Mouse (Mus musculus): Measurements from ENCODE around the gene Usp49.
"Not testable (repeated sequence)": the region's sequence is repeated elsewhere in the genome, so short reads cannot be mapped to it uniquely, and the experiment has no call there.

Gene Usp49

DNA sequence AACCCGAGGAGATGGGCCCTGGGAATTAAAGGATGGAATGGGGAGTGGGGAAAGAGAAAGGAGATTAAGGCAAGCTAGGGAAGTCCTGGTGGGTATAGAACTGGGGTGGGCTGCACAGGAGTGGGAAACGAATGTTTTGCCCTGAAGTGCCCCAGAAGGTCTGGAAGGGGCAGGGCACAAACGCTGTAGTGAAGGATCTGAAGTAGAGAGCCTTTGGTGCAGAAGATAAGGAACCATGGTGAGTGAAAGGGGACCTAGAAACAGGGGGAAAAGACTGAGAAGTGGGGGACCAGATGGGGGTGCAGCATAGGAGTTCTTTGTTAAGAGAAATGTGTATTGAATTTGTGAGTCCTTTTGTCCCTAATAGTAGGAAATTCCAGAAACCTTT, at the start of gene Usp49:
Usp49 (plus strand) TSS at position 13 of the 388 bp plus-strand sequence.
- DNase-seq (ENCODE audit: low read depth, low spot score): no peak

- DNase-seq (ENCODE audit: low read depth, low spot score): no peak
These were observed 49.5 kb upstream of the Usp49 start for GRCm38 (mm10) chr17:47580962-47581361.

DNA sequence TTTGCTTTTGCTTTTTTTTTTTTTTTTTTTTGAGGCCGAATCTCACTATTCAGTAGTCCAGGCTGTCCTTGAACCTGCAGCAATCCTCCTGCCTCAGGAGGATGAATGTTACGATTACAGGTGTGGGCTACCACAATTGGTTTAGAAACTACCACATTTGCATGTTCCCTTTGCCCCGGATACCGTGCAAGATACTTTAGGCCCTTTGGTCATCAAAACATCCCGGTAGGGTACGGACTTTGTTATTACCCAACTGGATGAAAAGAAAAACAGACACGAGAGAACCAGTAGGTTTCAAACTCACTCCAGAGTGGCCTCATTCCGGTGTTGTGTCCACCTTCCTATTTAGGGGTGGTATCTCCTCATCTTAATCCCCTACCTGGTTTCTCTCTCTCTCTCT, 42.0 kb upstream of the Usp49 start:
- DNase-seq (ENCODE audit: low read depth, low spot score): no peak

DNA sequence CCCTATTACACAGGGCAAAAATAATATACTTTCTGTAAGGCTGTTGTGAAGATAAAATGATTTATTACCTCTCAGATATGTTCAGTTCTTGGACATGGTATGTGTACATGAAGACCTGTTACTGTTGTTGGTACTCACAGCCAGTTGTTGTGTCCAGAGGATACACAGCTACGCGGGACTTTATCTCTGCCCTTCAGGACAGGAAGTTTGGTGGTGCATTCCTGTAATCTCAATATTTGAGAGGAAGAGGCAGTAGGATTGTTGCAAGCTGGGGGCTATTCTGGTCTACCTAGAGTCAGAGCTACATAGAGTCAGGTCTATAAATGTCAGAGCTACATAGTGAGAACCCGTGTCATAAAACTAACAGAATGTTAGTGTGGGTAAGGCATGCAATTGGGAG, 39.4 kb upstream of the Usp49 start:
- DNase-seq (ENCODE audit: low read depth, low spot score): no peak

DNA sequence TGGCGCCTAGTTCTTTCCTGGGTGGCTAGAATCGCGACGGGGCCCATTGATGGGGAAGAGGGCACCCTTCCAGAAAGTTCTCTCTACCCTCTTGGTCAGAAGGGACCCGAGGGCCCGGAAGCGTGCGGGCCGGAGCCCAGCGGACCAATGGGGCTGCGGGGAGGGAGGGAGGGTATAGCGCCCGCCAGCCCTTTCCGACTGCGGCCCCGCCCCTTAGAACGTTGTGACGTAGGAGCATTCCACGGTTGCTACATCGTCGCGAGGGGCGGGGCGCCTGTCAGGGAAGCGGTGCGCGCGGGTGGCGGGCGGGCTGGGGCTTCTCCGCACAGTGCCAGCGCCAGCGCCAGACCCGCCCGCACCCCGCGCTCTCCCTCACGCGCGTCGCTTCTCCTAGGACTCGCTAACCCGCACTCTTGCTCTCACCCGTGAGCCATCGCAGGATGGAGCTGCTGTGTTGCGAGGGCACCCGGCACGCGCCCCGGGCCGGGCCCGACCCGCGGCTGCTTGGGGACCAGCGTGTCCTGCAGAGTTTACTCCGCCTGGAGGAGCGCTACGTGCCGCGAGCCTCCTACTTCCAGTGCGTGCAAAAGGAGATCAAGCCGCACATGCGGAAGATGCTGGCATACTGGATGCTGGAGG, 37.2 kb upstream of the Usp49 start:
- DNase-seq (ENCODE audit: low read depth, low spot score): peak; percentile 88

DNA sequence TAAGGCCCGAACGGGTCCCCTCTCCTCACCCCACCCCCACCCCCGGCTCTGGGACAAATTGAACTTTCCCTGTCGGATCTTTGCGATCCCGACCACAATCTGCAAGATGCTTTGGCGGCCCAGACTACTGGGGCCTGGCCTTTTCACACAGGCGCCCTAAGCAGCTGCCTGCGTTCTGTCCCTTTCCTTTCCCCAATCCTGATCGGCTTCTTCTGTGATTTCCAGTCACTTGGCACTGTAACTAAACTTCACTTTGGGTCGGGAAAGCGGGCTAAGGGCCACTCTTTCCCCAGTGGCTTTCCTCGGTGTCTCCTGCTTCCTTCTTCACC, 36.7 kb upstream of the Usp49 start:
- no peak for DNase-seq (ENCODE audit: low read depth, low spot score)

DNA sequence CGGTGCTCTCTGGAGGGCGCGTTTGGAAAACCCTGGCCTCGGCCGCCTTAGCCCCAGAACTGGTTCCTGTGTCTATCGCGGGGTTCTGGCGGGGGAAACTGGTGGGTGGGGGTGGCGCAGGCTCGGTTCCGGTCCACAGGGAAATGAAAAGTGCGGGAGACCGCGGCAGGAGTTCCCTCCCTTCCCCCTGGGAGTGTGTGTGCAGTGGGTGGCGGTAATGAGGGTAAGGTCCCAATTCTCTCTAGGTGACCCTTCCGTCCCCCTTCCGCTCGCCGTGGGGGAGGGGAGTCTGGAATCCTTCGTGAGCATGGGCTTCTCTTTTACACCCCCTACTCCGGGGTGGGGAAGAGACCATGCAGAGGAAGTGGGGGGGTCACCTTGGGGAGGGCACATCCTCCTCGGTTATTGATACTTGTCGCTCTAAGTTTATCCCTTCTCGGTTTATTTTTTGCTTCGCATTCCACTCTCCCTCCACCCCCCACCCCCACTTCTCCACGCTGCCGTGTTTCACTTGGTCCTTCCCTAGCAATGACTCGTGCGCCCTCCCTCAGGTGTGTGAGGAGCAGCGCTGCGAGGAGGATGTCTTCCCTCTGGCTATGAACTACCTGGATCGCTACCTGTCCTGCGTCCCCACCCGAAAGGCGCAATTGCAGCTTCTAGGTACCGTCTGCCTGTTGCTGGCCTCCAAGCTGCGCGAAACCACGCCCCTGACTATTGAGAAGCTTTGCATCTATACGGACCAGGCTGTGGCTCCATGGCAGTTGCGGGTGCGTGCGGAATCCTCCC, 36.1 kb upstream of the Usp49 start:
- DNase-seq (ENCODE audit: low read depth, low spot score): no peak

DNA sequence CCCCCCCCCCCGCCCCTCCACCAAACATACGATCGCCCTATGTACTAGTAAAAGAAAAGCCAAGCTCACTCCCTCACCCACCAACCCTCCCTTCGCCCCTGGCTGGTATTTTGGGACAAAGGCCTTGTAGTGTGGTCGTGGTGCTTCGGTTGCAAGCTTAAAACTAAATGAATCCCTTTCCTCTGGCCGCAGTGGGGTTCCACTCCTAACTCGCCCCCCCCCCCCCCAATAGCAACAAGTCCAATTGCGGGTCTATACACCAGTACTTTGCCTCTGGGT, 35.6 kb upstream of the Usp49 start:
- no peak for DNase-seq (ENCODE audit: low read depth, low spot score)

GRCm38 (mm10) chr17:47595248-47596161, 35.0 kb upstream of the Usp49 start:
- DNase-seq (ENCODE audit: low read depth, low spot score): peak; percentile 66

GRCm38 (mm10) chr17:47596162-47596838, 34.2 kb upstream of the Usp49 start:
- DNase-seq (ENCODE audit: low read depth, low spot score): no peak

- no peak for DNase-seq (ENCODE audit: low read depth, low spot score)
These were observed 33.7 kb upstream of the Usp49 start for GRCm38 (mm10) chr17:47596839-47597164.

DNA sequence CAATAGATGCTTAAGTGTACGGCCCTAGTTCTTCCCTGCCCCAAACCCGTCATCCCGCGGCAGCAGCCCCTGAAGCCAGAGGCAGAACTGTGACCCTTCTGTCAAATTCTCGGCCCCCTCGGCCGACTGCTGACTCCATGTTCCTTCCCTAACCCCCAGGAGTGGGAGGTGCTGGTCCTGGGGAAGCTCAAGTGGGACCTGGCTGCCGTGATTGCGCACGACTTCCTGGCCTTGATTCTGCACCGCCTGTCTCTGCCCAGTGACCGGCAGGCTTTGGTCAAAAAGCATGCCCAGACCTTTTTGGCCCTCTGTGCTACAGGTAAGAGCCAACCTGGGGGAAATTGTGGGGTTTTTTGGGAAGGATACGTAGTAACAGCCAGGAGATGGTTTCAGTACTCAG, 33.2 kb upstream of the Usp49 start:
- DNase-seq (ENCODE audit: low read depth, low spot score): no peak

DNA sequence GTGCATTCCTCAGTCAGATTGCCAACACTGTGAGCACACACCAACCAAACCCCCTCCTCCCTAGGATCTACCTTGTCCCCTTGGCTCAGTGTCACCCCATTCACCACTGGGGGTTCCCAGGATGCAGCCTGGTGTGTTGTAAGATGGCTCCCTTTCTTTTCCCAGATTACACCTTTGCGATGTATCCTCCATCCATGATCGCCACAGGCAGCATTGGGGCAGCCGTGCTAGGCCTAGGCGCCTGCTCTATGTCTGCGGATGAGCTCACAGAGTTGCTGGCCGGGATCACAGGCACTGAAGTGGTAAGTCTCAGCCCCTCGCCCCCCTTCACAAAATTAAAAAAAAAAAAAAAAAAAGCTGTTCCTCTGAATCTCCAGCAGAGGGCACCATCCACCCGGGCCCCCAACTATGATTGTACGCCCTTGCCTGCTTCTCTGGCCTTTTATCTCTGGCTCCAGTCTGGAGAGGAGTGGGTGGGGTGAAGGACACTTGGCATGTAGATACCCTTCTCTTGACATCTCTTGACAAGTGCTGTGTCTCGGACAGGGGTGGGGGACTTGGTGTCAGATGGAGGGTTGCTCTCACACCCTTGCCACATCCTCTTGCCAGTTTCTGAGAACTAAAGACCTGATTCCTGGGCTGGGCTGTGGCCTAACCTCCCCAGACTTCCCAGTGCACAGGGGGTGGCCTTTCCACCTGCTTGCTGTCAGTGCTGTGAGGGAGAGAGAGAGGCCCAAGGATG, 32.5 kb upstream of the Usp49 start:
- peak; percentile 54 for DNase-seq (ENCODE audit: low read depth, low spot score)

DNA sequence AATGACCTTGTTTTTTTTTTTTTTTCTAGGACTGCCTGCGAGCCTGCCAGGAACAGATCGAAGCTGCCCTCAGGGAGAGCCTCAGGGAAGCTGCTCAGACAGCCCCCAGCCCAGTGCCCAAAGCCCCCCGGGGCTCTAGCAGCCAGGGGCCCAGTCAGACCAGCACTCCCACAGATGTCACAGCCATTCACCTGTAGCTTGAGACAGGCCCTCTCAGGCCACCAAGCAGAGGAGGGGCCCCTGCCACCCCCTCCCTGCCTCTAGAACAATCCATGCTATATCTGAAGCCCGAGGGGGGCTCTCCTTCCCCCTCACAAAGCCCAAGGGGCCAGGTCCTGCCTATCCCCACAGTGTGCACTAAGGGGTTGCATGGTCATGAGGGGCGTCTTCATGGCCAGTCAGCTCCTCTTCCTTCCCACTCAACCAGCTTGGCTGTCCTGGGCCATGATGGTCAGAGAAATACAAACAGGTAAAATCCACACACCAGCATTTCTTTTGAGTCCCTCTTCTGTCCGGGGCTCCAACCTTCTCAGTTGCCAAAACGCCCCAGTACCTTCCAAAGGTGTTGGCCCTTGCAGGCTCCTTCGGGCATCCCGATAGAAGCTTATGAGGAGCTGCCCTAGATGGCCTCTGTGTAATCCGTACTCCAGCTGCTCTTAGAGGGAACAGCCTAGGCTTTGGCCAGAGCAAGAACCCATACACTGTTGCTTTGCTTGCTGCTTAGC, 31.7 kb upstream of the Usp49 start:
- DNase-seq (ENCODE audit: low read depth, low spot score): not testable (repeated sequence)

GRCm38 (mm10) chr17:47599511-47600297, 30.8 kb upstream of the Usp49 start:
- no peak for DNase-seq (ENCODE audit: low read depth, low spot score)

DNA sequence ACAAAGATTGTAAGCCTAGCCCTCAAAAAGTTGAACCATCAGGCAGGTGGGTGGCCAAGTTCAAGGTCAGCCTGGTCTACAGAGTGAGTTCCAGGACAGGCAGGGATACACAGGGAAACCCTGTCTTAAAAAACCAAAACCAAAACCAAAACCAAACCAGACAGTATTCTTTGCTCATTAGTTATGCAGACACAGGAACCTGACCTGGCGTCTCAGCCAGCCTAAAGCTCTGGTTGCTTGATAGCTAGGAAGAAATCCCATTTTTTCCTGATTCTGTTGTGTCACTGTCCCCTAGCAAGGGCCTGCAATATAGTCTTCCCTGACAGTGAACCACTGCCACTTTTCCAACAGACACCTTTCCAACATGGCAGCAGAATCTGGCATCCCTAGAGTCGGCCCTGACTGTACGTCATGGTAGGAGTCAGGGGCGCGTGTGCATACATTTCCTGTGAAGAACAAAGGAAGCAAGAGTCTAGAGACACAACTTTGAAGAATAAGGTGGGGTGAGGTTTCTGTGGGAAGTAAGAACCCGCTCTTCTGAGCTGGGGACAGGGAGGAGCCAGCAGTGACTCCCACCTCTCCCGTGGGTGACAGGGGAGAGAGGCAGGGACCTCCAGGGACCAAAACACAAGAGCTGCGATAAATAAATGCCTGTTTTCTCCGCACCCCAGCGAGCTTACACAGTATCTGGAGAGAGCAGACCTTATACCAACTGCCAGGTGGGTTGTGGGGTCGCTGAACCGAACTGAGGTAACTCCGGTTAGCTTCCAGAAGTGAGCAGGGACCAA, 29.7 kb upstream of the Usp49 start:
- no peak for DNase-seq (ENCODE audit: low read depth, low spot score)

GRCm38 (mm10) chr17:47601389-47601755, 29.1 kb upstream of the Usp49 start:
- DNase-seq (ENCODE audit: low read depth, low spot score): no peak

DNA sequence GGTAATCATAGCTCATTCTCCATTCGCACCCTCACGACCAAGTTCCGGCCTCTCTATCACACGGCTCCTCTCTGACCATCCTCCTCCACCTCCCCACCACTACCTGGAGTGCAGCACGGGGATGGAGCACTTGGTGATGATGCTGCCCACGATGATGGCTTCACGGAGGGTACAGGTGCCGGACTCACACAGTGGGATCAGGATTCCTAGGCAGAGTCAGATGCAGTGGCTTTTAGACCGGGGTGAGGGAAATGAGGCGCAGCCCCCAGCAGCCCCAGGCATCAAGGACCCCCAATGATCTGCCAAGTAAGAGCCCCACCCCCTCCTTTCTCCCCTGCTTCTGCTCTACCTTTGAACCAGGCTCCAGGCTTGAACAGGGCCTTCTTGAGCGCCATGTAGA, 28.2 kb upstream of the Usp49 start:
- DNase-seq (ENCODE audit: low read depth, low spot score): no peak

DNA sequence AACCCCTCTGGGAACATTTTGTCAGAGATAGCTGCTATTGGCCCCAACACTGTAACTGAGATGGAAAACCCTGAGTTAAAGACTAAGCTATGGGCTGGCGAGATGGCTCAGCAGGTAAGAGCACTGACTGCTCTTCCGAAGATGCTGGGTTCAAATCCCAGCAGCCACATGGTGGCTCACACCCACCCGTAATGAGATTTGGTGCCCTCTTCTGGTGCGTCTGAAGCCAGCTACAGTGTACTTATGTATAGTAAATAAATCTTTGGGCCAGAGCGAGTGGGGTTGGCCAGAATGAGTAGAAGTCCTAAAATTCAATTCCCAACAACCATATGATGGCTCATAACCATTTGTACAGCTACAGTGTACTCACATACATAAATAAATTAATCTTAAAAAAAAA, 24.3 kb upstream of the Usp49 start:
- no peak for DNase-seq (ENCODE audit: low read depth, low spot score)

Data from skeletal muscle tissue, adult 2 months (tissue).